Mouse (Mus musculus) limb, embryonic 14.5 days (tissue): ENCODE measurements around the gene Thy1. TPM values are rescaled to one million over a fixed set of nuclear protein-coding genes. Genes with fewer than 3 reads are reported as not detected.

ENCODE experiments used
- ATAC-seq: fragments of 200-750 bp; cut with Nextera tagmentation; 2 replicates; pipeline ENCODE4 v1.8.0; 2017; ENCODE audit warnings: low read depth, moderate number of reproducible peaks, moderate TSS enrichment; ENCODE audit not compliant: low FRiP score
- DNase-seq: peaks from one replicate; pipeline ENCODE4 v3.0.0-alpha.2; 2015; ENCODE audit warnings: low spot score
- H3K27ac ChIP-seq: fragments of 300-500 bp; sonication (generic); replicated peaks from 2 replicates; pipeline ENCODE4 v1.5.1; 2014; ENCODE audit warnings: low read depth, mild to moderate bottlenecking, low read length, moderate library complexity, mixed read lengths
- H3K27me3 ChIP-seq: fragments of 300-500 bp; sonication (generic); 2 replicates; pipeline ENCODE4 v1.6.1; 2014; ENCODE audit warnings: low read length, mixed read lengths; ENCODE audit not compliant: control insufficient read depth, insufficient read depth
- H3K36me3 ChIP-seq: fragments of 300-500 bp; sonication (generic); 2 replicates; pipeline ENCODE4 v1.6.1; 2014; ENCODE audit warnings: mild to moderate bottlenecking, low read length, moderate library complexity, mixed read lengths; ENCODE audit not compliant: control insufficient read depth, insufficient read depth
- H3K4me1 ChIP-seq: fragments of 300-500 bp; sonication (generic); 2 replicates; pipeline ENCODE4 v1.6.1; 2014; ENCODE audit warnings: antibody characterized with exemption, low read length, mixed read lengths; ENCODE audit not compliant: control insufficient read depth, insufficient read depth
- H3K4me2 ChIP-seq: fragments of 300-500 bp; sonication (generic); replicated peaks from 2 replicates; pipeline ENCODE4 v1.6.1; 2014; ENCODE audit warnings: low read depth, mild to moderate bottlenecking, low read length, moderate library complexity; ENCODE audit not compliant: severe bottlenecking
- H3K4me3 ChIP-seq: fragments of 300-500 bp; sonication (generic); replicated peaks from 2 replicates; pipeline ENCODE4 v1.5.1; 2014; ENCODE audit warnings: low read length
- H3K9ac ChIP-seq: fragments of 300-500 bp; sonication (generic); 2 replicates; pipeline ENCODE4 v1.6.1; 2014; ENCODE audit warnings: mild to moderate bottlenecking, low read depth, low read length, moderate library complexity; ENCODE audit not compliant: severe bottlenecking
- H3K9me3 ChIP-seq: fragments of 300-500 bp; sonication (generic); 2 replicates; pipeline ENCODE4 v1.6.1; 2016; ENCODE audit warnings: low read length; ENCODE audit not compliant: control insufficient read depth
- POLR2A ChIP-seq: fragments of 200-500 bp; IDR thresholded peaks from 2 replicates; pipeline ENCODE4 v1.8.0; 2012; ENCODE audit warnings: inconsistent platforms, mild to moderate bottlenecking, moderate library complexity, borderline replicate concordance; ENCODE audit not compliant: insufficient read depth, insufficient read length; ENCODE audit errors: extremely low read depth
- WGBS: fragments of 180-500 bp; shearing (Covaris S2); extraction: QIAGEN DNeasy Blood & Tissue Kit; methylation state at CpG from one replicate; pipeline ENCODE4 v1.1.7; 2014; 5-methylcytosine and 5-hydroxymethylcytosine counted together
- polyA plus RNA-seq, 2 experiments: library from polyadenylated mRNA; depleted of rRNA in 1 of 2; stranded (reverse) in 1 of 2; unstranded in 1 of 2; fragments of >200 nt; fragmentation: Nextera tagmentation in 1 of 2; extraction: Ambion mirVana in 1 of 2; gene quantifications; 2 replicates each; pipeline versions ENCODE4 v1.2.1 to v1.2.3; 2012 to 2014

Gene Thy1
- polyA plus RNA-seq, 2 experiments = 17.2 to 49.8 TPM

DNA sequence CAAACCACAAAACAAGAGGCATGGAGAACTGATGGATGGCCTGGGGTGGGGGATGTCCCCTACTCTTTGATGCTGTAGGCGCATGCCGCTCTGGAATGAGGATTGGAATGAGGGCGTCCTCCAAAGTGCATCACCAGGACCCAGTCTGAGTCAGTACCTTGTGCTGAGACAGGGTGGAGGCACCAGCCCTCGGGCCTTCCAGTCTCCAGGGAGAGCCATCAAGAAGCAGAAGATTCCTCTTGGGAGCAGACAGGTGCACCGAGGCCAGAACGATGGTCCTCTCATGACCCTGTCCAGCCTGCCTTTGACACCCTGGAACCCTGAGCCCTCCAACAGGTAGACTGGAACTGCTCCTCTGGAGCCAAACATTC, 24.8 kb downstream of the Thy1 start:
- H3K4me2 ChIP-seq = peak overlapping the region; percentile 97; the same call in 1 of the 2 replicates
- no peaks in the 10 kb centered on the region for H3K36me3 ChIP-seq
- H3K4me1 ChIP-seq = peaks cover 15% of the 10 kb centered on the region
- H3K9me3 ChIP-seq = no peaks in the 10 kb centered on the region
- H3K9ac ChIP-seq = no peak overlapping the region
- WGBS = 66% methylated on average over 6 of the region's 6 CpGs
- H3K27ac ChIP-seq = no peak overlapping the region
- DNase-seq = no peak
- H3K4me3 ChIP-seq = peak overlapping the region; percentile 54; the same call in 1 of the 2 replicates
- no peak for TF ChIP-seq POLR2A
- no peaks in the 10 kb centered on the region for H3K27me3 ChIP-seq
- no peak for ATAC-seq

DNA sequence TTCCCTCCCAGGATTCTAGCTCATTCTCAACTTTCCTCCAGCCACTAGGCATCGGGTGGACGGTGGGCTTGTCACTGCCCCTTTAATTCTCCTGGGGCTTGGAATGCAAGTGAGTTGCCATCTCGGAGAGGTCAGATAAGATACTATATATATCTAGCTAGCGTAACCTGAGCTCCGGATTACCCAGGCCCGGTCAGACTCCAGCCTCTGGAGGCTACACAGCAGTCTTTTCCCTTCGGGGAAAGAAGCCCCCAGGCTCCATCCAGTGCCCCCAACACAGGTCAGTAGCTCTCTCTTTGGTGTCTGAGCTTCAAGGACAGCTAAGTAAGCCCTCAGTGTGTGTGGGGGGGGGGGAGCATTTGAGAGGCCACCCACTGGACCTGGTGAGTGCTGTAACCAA, 26.1 kb downstream of the Thy1 start:
- no peak for TF ChIP-seq POLR2A
- Histone ChIP-seq H3K27me3 (no peaks in the 10 kb centered on the region), H3K36me3 (no peaks in the 10 kb centered on the region), H3K4me3 (no peak overlapping the region), H3K27ac (no peak overlapping the region), H3K9ac (no peak overlapping the region), H3K4me1 (peaks cover 15% of the 10 kb centered on the region), H3K4me2 (no peak overlapping the region), H3K9me3 (no peaks in the 10 kb centered on the region)
- DNase-seq (no peak), ATAC-seq (no peak)
- 14% methylated on average over 7 of the region's 7 CpGs for WGBS

DNA sequence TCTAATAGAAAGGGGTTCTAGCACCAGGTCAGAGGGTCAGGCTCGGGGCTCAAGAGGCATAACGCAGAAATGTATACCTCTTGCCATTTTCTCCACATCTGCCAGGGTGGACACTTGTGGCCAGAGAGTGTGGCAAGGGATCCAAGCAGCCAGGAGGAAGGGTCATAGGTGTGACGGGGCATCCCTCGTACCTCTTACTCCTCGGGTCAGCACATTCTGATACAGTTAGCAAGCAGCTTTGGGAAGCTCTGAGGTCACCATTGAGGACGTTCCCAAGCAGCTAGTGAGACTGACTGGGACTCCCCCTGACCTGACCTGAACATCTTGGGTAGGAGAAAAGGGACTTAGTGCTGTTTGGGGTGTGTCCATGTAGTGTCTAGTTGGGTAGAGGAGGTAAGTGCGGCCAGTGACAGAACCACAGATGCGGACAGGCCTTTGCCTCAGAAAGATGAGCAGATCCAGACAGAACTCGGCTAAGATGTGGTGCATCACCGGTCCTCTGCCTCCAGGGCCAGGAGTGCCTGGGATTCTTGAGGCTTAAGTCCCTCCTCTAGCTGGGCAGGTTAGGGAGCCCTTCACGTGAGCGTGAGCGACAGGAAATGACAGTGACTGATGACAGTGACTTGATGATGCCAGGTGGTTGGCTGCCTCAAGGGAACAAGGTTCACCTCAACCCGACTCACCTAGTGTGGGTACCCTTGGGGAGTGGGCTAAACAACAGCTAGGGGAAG, 27.1 kb downstream of the Thy1 start:
- Histone ChIP-seq H3K9ac (no peak overlapping the region), H3K36me3 (no peaks in the 10 kb centered on the region), H3K27ac (no peak overlapping the region), H3K9me3 (no peaks in the 10 kb centered on the region), H3K27me3 (no peaks in the 10 kb centered on the region), H3K4me1 (peaks cover 15% of the 10 kb centered on the region), H3K4me2 (no peak overlapping the region), H3K4me3 (no peak overlapping the region)
- TF ChIP-seq POLR2A = no peak
- 57% methylated on average over 14 of the region's 14 CpGs for WGBS
- ATAC-seq (no peak), DNase-seq (no peak)

DNA sequence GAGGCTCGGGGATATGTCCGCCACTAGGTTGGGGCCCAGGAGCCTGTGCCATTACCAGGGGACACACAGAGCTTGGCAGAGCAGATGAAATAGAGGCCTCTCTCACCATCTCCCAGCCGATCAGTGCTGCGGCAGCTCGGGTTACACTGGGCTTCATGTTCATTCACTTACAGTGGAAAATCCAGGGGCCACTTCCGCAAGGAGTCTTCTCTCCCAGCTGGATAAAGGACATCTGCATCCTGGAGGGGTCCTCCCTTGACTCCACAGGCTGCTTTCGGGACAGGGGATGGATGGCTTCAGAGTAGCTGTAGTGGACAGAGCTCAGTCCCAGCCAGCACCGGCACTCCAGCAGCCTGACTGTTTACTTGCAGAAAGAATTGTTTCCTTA, 27.7 kb downstream of the Thy1 start:
- peaks cover 15% of the 10 kb centered on the region for H3K4me1 ChIP-seq

DNA sequence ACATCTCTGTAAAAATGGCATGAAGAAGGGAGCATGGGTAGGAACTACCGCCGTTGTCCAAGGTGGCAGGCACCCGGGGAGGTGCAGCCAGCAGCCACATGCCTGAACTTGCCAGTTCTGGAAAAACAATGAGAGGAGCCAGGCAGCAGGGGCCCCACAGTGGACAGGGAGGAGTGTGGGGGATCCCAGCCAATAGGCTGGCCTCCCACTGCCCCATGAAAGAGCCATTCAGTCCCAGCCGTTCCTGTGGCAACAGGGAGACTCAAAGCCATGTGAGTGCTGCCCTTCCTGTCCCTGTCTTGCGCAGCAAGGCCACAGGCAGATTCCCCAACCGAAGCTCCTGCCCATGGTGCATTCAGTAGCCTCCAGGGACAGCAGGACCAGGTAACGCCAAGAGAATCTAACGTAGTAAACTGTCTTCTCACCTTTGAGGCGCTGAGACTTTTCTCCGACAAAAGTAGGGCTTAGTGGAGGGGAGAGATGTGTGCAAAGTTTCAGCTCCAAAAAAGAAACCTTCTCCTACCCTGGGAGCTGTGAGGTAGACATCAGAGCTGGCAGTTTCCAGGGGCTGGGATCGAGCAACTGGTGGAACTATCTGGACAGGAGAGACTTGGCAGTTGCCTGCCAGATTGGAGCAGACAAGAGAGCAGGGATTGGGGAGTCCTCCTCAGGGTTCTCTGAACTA, 28.9 kb downstream of the Thy1 start:
- no peak for TF ChIP-seq POLR2A
- 31% methylated on average over 11 of the region's 11 CpGs for WGBS
- no peak for DNase-seq
- Histone ChIP-seq H3K36me3 (no peaks in the 10 kb centered on the region), H3K4me1 (peaks cover 14% of the 10 kb centered on the region), H3K4me2 (no peak overlapping the region), H3K9me3 (no peaks in the 10 kb centered on the region), H3K9ac (no peak overlapping the region), H3K4me3 (no peak overlapping the region), H3K27me3 (no peaks in the 10 kb centered on the region), H3K27ac (no peak overlapping the region)
- ATAC-seq = no peak

More for the DNA sequence above, 27.7 kb downstream of the Thy1 start:
- TF ChIP-seq POLR2A = no peak
- no peaks in the 10 kb centered on the region for H3K9me3 ChIP-seq
- ATAC-seq (no peak), DNase-seq (no peak)
- no peak overlapping the region for H3K4me2 ChIP-seq
- H3K27ac ChIP-seq = no peak overlapping the region
- H3K4me3 ChIP-seq = no peak overlapping the region
- H3K9ac ChIP-seq = no peak overlapping the region
- 30% methylated on average over 8 of the region's 8 CpGs for WGBS
- no peaks in the 10 kb centered on the region for H3K27me3 ChIP-seq
- H3K36me3 ChIP-seq = no peaks in the 10 kb centered on the region
